Mouse (Mus musculus): ENCODE results near the gene Lin7a.
A peak's percentile ranks its signal among the peaks of the same experiment; 100 is the strongest.

The Lin7a gene

GRCm38 (mm10) chr10:107323865-107324264 is 52.4 kb downstream of the Lin7a start:
- DNase-seq (ENCODE audit: low read depth, low spot score): no peak

- DNase-seq (ENCODE audit: low read depth, low spot score): no peak
These were observed 54.1 kb downstream of the Lin7a start for GRCm38 (mm10) chr10:107325558-107325957.

DNA sequence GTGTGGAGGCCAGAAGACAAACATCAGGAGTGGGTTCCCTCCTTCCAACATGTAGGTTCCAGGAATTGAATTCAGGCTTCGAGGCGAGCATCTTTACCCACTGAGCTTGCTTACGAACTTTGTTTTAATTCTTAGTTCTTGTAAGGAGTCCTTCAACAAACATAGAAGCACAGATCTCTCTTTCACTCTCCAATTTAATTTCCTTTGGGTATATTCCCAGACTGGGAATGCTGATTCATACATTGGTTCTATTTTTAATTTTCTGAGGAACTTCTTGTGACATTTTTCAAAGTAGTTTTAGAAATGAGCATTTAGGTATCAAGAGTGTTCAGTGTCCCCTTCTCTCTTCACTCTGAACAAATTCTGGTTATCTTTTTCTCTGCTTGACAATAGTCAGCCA is 68.0 kb downstream of the Lin7a start:
- DNase-seq (ENCODE audit: low read depth, low spot score): no peak

- no peak for DNase-seq (ENCODE audit: low read depth, low spot score)
These were observed 69.7 kb downstream of the Lin7a start for GRCm38 (mm10) chr10:107341151-107341550.

- no peak for DNase-seq (ENCODE audit: low read depth, low spot score)
These were observed 72.7 kb downstream of the Lin7a start for GRCm38 (mm10) chr10:107344200-107344599.

GRCm38 (mm10) chr10:107347842-107348241 is 76.4 kb downstream of the Lin7a start:
- no peak for DNase-seq (ENCODE audit: low read depth, low spot score)

GRCm38 (mm10) chr10:107351696-107352485 is 80.4 kb downstream of the Lin7a start:
- no peak for DNase-seq (ENCODE audit: low read depth, low spot score)

GRCm38 (mm10) chr10:107353483-107353882 is 82.0 kb downstream of the Lin7a start:
- DNase-seq (ENCODE audit: low read depth, low spot score): no peak

GRCm38 (mm10) chr10:107358443-107359040 is 87.1 kb downstream of the Lin7a start:
- no peak for DNase-seq (ENCODE audit: low read depth, low spot score)

GRCm38 (mm10) chr10:107359296-107359695 is 87.8 kb downstream of the Lin7a start:
- no peak for DNase-seq (ENCODE audit: low read depth, low spot score)

DNA sequence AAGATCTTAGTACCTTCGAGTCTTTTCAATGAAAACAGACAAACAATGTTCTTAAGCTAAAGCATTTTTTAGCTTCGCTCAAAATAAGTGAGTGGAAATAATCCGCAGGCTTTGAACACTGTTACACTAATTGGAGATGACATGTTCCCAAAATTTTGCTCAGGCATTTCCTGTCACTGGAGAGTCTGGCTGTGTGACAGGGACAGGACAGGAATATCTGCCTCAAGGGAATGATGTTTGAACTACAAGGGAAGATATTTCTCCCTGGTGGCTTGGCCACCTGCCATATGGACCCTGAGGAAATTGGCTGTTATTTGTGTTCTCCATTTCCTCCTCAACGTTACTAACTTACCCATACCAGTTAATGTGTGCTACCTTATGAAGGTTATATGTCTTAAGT is 90.1 kb downstream of the Lin7a start:
- no peak for DNase-seq (ENCODE audit: low read depth, low spot score)

DNA sequence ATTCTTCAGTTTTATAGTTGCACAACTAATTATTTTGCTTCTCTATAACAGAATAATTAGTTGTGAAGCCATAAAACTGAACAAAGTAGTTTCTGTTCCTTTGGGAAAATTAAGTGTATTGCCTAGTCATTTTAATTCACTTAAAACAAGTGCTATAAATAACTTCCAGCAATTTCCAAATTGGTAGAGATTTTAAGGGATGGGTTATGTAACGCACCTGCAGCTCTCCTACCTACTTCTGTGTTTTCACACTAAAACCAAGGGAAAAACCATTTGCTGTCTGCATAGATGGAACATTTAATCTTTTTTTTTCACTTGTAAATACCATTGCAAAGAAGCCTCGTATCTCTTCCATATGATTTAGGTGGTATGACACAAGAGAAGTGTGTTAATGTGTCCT is 90.5 kb downstream of the Lin7a start:
- DNase-seq (ENCODE audit: low read depth, low spot score): no peak

- DNase-seq (ENCODE audit: low read depth, low spot score): no peak
These were observed 91.7 kb downstream of the Lin7a start for GRCm38 (mm10) chr10:107363049-107363816.

GRCm38 (mm10) chr10:107377218-107377617 is 105.7 kb downstream of the Lin7a start:
- no peak for DNase-seq (ENCODE audit: low read depth, low spot score)

DNA sequence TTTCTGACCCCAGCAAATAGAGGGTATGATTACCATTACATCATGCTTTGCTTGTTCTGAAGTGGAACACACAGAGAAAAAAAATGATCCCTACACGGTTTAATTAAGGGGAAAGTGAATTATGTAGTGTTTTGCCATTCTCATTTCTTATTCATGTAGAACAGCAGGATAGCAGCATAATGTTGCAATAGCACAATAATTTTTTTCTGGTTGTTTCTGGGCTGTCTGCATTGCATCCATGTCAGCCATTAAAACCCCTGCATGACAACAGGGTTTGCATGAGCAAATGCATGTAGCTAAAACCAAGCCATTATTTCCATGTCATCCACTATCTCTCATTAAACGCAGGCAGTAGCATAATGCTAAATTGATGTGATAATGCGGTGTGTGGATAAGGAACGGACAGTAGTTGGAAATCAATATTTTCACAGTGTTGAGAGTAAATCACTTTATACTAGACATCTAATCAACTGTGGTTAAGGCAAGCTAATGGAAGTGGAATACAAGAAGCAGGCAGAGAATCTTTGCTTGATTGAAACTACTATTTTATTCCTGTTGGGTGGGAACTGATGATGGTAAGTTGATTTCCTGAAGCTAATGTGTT is 109.8 kb downstream of the Lin7a start:
- DNase-seq (ENCODE audit: low read depth, low spot score): no peak

GRCm38 (mm10) chr10:107383825-107384224 is 112.3 kb downstream of the Lin7a start:
- DNase-seq (ENCODE audit: low read depth, low spot score): no peak

DNA sequence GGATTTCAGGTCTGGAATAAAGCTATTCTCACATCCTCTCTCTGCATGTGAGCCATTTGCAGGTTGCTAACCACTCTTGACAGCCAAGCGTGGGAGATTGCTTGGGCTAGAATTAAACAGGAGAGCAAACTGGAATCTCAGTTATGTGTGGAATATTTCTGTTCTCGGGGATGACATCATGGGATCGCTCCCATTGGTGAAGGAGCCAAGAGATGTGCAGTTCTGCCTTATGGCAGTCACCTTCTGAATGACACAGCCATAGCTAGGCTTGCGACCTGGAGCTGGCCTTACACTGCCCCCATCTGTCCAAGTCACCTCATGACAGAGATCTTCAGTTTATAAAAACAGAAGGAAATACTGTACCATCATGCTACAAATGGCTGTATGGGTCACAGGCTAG is 118.0 kb downstream of the Lin7a start:
- DNase-seq (ENCODE audit: low read depth, low spot score): peak; percentile 15

DNA sequence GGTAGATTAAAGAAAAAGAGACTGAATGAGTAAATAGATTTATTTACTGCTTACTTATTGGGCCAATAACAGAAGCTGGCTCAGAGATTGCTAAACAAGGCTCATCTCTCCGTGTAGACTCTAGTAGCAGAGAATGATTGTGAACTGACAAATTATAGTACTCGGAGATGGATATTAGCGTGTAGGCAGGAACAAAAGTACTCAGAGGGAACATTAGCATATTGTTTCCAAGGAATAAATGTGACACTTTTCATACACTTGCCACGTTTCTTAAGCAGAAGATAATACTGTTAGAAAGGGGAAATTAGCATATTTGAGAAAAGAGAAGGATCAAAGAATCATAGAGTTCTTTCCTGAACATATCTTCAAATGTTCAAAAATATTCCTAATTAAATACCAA is 133.9 kb downstream of the Lin7a start:
- no peak for DNase-seq (ENCODE audit: low read depth, low spot score)

DNA sequence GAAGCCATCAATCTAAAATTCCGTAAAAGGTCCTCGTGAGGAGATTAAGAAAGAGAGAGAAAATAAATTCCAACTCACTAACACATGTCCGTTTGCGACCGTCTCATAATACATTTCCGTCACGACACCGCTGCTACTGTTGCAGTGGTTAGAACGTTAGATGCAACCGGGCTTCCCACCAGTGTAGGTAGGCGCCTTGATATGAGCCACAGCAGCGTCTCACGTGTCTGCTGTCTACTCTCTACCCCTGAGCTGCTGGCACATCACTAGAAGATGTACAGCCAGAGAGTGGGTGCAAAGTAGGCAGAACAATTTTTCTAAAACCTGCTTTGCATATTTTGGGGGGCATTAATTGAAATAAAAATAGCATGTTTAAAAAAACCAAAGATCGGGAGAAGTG is 146.8 kb downstream of the Lin7a start:
- DNase-seq (ENCODE audit: low read depth, low spot score): no peak

- no peak for DNase-seq (ENCODE audit: low read depth, low spot score)
These were observed 165.5 kb downstream of the Lin7a start for GRCm38 (mm10) chr10:107436967-107437366.

- DNase-seq (ENCODE audit: low read depth, low spot score): peak; percentile 15
These were observed 171.3 kb downstream of the Lin7a start for GRCm38 (mm10) chr10:107442781-107443180.

Measured in R1 (cell line).